Mouse (Mus musculus) ES-Bruce4 (cell line): Measurements from ENCODE around the gene Rab11fip5. TPM values are rescaled to one million over a fixed set of nuclear protein-coding genes. Genes with fewer than 3 reads are reported as not detected.
A peak's percentile ranks its signal among the peaks of the same experiment; 100 is the strongest.

Experiments
- H3K27ac ChIP-seq: 2 replicates; pipeline ENCODE4 v1.5.1; 2012; ENCODE audit warnings: low read length, inconsistent platforms; ENCODE audit not compliant: insufficient read depth
- H3K27me3 ChIP-seq: 2 replicates; pipeline ENCODE4 v1.6.1; 2012; ENCODE audit warnings: mild to moderate bottlenecking, low read length, inconsistent platforms; ENCODE audit not compliant: control insufficient read depth, poor library complexity, insufficient read depth, severe bottlenecking
- H3K36me3 ChIP-seq: 2 replicates; pipeline ENCODE4 v1.6.1; 2012; ENCODE audit warnings: inconsistent platforms, mild to moderate bottlenecking, low read length, moderate library complexity; ENCODE audit not compliant: control insufficient read depth, poor library complexity, insufficient read depth, severe bottlenecking
- H3K4me1 ChIP-seq: one replicate; pipeline ENCODE4 v1.8.1; 2011; ENCODE audit warnings: low read length; ENCODE audit not compliant: control insufficient read depth, insufficient read depth
- H3K4me3 ChIP-seq: 2 replicates; pipeline ENCODE4 v1.5.1; 2011; ENCODE audit warnings: low read depth, mild to moderate bottlenecking, low read length
- H3K9ac ChIP-seq: 2 replicates; pipeline ENCODE4 v1.6.1; 2012; ENCODE audit warnings: low read depth, mild to moderate bottlenecking, inconsistent platforms; ENCODE audit not compliant: poor library complexity, severe bottlenecking
- H3K9me3 ChIP-seq: replicated peaks from 2 replicates; pipeline ENCODE4 v1.6.1; 2012; ENCODE audit warnings: mild to moderate bottlenecking, low read length, inconsistent platforms; ENCODE audit not compliant: control insufficient read depth, poor library complexity, insufficient read depth, severe bottlenecking
- CTCF ChIP-seq: IDR thresholded peaks from one replicate; pipeline ENCODE4 v1.8.1; 2011; ENCODE audit warnings: low read depth, low read length
- EP300 ChIP-seq: IDR thresholded peaks from 2 replicates; pipeline ENCODE4 v1.6.1; 2011; ENCODE audit warnings: low read depth, low read length; ENCODE audit not compliant: insufficient read depth
- POLR2A ChIP-seq: IDR thresholded peaks from one replicate; pipeline ENCODE4 v1.8.1; 2011; ENCODE audit warnings: low read length; ENCODE audit not compliant: insufficient read depth
- polyA plus RNA-seq: library from polyadenylated mRNA; stranded (reverse); fragments of >200 nt; gene quantifications from 2 replicates; pipeline ENCODE4 v1.2.4, GENCODE M21; 2011; ENCODE audit warnings: low read depth; ENCODE audit not compliant: missing spikeins, insufficient read depth, insufficient read length

Gene Rab11fip5
- polyA plus RNA-seq, 1 experiment = 15.8 TPM

- no peaks in the 10 kb centered on the region for H3K27me3 ChIP-seq
- H3K4me1 ChIP-seq = peaks cover 2% of the 10 kb centered on the region
- peak within 1 kb of the TSS; percentile 88 for H3K4me3 ChIP-seq
- H3K27ac ChIP-seq = no peak within 1 kb of the TSS
- H3K9ac ChIP-seq = peak within 1 kb of the TSS; percentile 83
- no peaks in the 10 kb centered on the region for H3K9me3 ChIP-seq
- TF ChIP-seq CTCF = no peak
- TF ChIP-seq EP300 = no peak
- no peak for TF ChIP-seq POLR2A
- H3K36me3 ChIP-seq = no peaks in the 10 kb centered on the region
Measured at GRCm38 (mm10) chr6:85333000-85333669, 41.3 kb downstream of the Rab11fip5 start, which contains the start of gene Sfxn5. Sfxn5 (minus strand) TSS chr6:85333422.

DNA sequence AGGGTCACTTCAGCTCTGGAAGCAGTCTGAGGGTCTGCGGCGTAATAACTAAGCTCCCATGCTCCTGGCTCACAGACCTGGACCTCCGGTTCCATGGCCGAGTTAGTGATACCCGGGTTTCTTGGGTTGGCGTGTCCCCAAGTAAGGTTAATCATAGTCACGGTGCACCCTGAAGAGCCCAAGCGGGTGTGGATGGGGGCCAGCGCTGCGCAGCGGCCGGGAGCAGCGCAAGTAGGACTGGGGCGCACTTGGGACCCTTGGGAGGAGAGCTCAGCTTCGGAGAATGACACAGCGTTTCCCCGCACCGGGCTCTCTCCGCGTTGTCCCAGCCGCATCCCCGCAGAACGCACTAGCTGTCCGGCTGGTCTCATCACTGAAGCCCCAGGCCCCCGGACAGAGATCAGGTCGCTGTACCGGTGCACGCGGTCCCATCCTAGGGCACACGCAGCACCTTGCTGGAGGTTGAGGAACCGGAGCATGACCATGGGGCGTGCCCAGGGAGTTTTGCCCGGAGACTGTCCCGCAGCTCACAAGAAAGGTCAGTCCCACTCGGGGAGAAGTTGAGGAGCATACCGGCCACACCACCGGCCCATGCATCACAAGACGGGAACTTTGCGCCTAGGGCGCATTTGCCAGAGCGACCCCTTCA lies 42.0 kb downstream of the Rab11fip5 start:
- H3K27ac ChIP-seq = no peak overlapping the region
- TF ChIP-seq CTCF (no peak), EP300 (no peak), POLR2A (no peak)
- no peaks in the 10 kb centered on the region for H3K27me3 ChIP-seq

DNA sequence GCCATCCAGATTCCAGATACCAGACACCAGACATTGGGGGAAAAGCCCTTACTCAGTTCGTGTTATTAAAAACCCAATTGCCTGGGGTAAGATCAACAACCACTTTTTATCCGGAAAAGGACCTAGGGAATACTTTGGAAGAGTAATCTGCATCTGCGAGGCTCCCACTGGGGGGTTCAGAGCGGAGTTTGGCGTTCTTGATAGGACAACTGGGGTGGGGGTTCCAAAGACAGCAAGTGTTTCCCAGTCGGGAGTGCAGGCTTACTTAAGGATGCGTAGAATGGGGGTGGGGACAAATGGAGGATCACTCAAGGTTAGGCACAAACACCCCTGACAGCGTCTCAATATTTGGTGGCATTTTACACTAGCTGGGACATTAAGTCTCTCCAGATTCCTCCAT lies 42.7 kb downstream of the Rab11fip5 start:
- Histone ChIP-seq H3K27ac (no peak overlapping the region), H3K9ac (peak overlapping the region; percentile 83), H3K4me3 (no peak overlapping the region), H3K9me3 (no peaks in the 10 kb centered on the region), H3K27me3 (no peaks in the 10 kb centered on the region), H3K4me1 (peaks cover 2% of the 10 kb centered on the region), H3K36me3 (no peaks in the 10 kb centered on the region)
- TF ChIP-seq CTCF (no peak), EP300 (no peak), POLR2A (no peak)

More for the DNA sequence above, 42.0 kb downstream of the Rab11fip5 start:
- H3K9me3 ChIP-seq = no peaks in the 10 kb centered on the region
- H3K4me1 ChIP-seq = peaks cover 2% of the 10 kb centered on the region
- H3K4me3 ChIP-seq = peak overlapping the region; percentile 87
- peak overlapping the region; percentile 83 for H3K9ac ChIP-seq
- no peaks in the 10 kb centered on the region for H3K36me3 ChIP-seq

DNA sequence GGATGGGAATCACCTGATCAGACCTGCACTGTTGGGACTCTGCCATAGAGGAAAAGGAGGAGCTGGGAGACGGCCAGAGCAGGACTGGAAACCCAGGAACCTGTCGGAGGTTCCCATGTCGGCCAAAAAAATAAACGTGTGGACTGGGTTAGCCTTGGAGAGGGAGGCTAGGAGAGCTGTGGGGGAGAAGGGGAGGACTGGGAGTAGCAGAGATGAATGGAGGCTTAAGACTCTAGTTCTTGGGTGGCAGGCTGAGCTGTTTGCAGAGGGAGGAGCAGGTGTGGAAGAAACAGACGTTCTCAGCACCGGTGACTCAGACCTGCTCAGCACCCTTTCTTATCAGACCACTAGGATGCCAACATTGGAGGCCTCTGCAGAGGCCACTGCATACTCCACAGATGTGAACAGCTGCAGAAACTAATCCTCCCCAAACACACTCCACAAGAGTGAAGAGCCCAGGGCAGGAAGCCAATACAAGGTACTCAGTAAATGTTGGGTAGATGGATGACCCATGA lies 43.2 kb downstream of the Rab11fip5 start:
- Histone ChIP-seq H3K4me1 (peaks cover 2% of the 10 kb centered on the region), H3K36me3 (no peaks in the 10 kb centered on the region), H3K9me3 (no peaks in the 10 kb centered on the region), H3K27ac (no peak overlapping the region), H3K4me3 (no peak overlapping the region), H3K9ac (no peak overlapping the region), H3K27me3 (no peaks in the 10 kb centered on the region)
- TF ChIP-seq POLR2A (no peak), CTCF (no peak), EP300 (no peak)

- Histone ChIP-seq H3K4me3 (no peak overlapping the region), H3K27me3 (no peaks in the 10 kb centered on the region), H3K36me3 (no peaks in the 10 kb centered on the region)
Measured at GRCm38 (mm10) chr6:85329666-85330185, 44.7 kb downstream of the Rab11fip5 start.

More at GRCm38 (mm10) chr6:85329666-85330185, 44.7 kb downstream of the Rab11fip5 start:
- H3K9ac ChIP-seq = no peak overlapping the region
- TF ChIP-seq POLR2A = no peak
- TF ChIP-seq CTCF = no peak
- no peak for TF ChIP-seq EP300
- no peak overlapping the region for H3K27ac ChIP-seq
- no peaks in the 10 kb centered on the region for H3K9me3 ChIP-seq
- peaks cover 2% of the 10 kb centered on the region for H3K4me1 ChIP-seq
